Mouse (Mus musculus): ENCODE results near the gene Tk1. TPM values are rescaled to one million over a fixed set of nuclear protein-coding genes. Genes with fewer than 3 reads are reported as not detected.
"Not testable (repeated sequence)": the region's sequence is repeated elsewhere in the genome, so short reads cannot be mapped to it uniquely, and the experiment has no call there.

Gene Tk1
- polyA plus RNA-seq, 1 experiment from 2014 or later, result 159 TPM

GRCm38 (mm10) chr11:117796954-117797353, 28.9 kb downstream of the Tk1 start:
- Histone ChIP-seq H3K36me3 (ENCODE audit: control insufficient read depth, insufficient read depth, low read length) (no peaks in the 10 kb centered on the region), H3K9me3 (ENCODE audit: control insufficient read depth, low read length) (no peaks in the 10 kb centered on the region), H3K27me3 (replicated peaks; ENCODE audit: control insufficient read depth, insufficient read depth, low read length) (no peaks in the 10 kb centered on the region), H3K4me1 (replicated peaks; ENCODE audit: control insufficient read depth, insufficient read depth, low read length) (peaks cover 26% of the 10 kb centered on the region), H3K27ac (ENCODE audit: low read depth) (no peak overlapping the region), H3K4me2 (ENCODE audit: low read length) (no peak overlapping the region), H3K4me3 (ENCODE audit: low read depth, low read length) (no peak overlapping the region), H3K9ac (ENCODE audit: low read length) (no peak overlapping the region)
- DNase-seq (ENCODE audit: low spot score) (no peak), ATAC-seq (replicated peaks; ENCODE audit: low FRiP score, low TSS enrichment, low read depth) (no peak)
- 39% methylated on average over 5 of the region's 5 CpGs for WGBS

DNA sequence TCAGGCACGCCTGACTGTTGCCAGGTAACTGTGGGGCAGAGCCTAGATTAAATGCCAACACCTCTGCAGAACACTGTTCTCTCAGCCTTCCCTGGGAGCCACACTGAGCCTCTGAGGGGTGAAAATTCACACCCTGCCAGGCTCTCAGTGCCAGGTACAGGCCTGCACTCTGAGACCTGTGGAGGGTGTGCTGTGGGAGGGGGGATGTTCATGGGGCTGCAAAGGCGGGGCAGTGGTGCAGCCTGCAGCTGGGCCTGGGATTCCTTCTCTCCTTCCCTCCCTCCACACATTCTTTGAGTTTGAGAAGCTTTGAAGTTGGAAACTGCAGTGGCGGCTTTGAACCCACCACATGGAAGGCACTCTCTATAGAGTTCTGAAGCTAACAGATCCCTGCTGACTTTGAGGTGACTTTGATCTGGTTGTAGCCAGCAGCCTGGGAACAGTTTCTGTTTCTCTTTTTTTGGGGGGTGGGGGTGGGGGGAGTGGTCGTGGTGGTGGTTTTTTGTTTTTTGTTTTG, 31.8 kb downstream of the Tk1 start:
- WGBS, result 61% methylated on average over 4 of the region's 4 CpGs
- Histone ChIP-seq H3K4me2 (ENCODE audit: low read length) (no peak overlapping the region), H3K36me3 (ENCODE audit: control insufficient read depth, insufficient read depth, low read length) (no peaks in the 10 kb centered on the region), H3K27ac (ENCODE audit: low read depth) (no peak overlapping the region), H3K27me3 (replicated peaks; ENCODE audit: control insufficient read depth, insufficient read depth, low read length) (no peaks in the 10 kb centered on the region), H3K4me1 (replicated peaks; ENCODE audit: control insufficient read depth, insufficient read depth, low read length) (peaks cover 32% of the 10 kb centered on the region), H3K9me3 (ENCODE audit: control insufficient read depth, low read length) (no peaks in the 10 kb centered on the region), H3K9ac (ENCODE audit: low read length) (no peak overlapping the region), H3K4me3 (ENCODE audit: low read depth, low read length) (no peak overlapping the region)
- DNase-seq (ENCODE audit: low spot score) (no peak), ATAC-seq (replicated peaks; ENCODE audit: low FRiP score, low TSS enrichment, low read depth) (no peak)

- no peaks in the 10 kb centered on the region for H3K27me3 ChIP-seq (replicated peaks; ENCODE audit: control insufficient read depth, insufficient read depth, low read length)
- H3K4me2 ChIP-seq (ENCODE audit: low read length), result peak overlapping the region; percentile 48
- DNase-seq (ENCODE audit: low spot score) (peak; percentile 78), ATAC-seq (replicated peaks; ENCODE audit: low FRiP score, low TSS enrichment, low read depth) (peak; percentile 42)
- H3K9ac ChIP-seq (ENCODE audit: low read length), result 0 out of 2 replicates have a peak overlapping the region, but pooled peaks have one; percentile 13
- H3K4me1 ChIP-seq (replicated peaks; ENCODE audit: control insufficient read depth, insufficient read depth, low read length), result peaks cover 15% of the 10 kb centered on the region
- H3K9me3 ChIP-seq (ENCODE audit: control insufficient read depth, low read length), result no peaks in the 10 kb centered on the region
- H3K36me3 ChIP-seq (ENCODE audit: control insufficient read depth, insufficient read depth, low read length), result no peaks in the 10 kb centered on the region
- WGBS, result 6% methylated on average over 22 of the region's 22 CpGs
- peak overlapping the region; percentile 15; the same call in 1 of the 2 replicates for H3K4me3 ChIP-seq (ENCODE audit: low read depth, low read length)
- H3K27ac ChIP-seq (ENCODE audit: low read depth), result peak overlapping the region; percentile 38; the same call in 1 of the 2 replicates
Measured at GRCm38 (mm10) chr11:117792281-117792888, 33.5 kb downstream of the Tk1 start.

- Histone ChIP-seq H3K9ac (ENCODE audit: low read length) (no peak overlapping the region), H3K4me1 (replicated peaks; ENCODE audit: control insufficient read depth, insufficient read depth, low read length) (peaks cover 13% of the 10 kb centered on the region), H3K27me3 (replicated peaks; ENCODE audit: control insufficient read depth, insufficient read depth, low read length) (no peaks in the 10 kb centered on the region), H3K4me2 (ENCODE audit: low read length) (peak overlapping the region; percentile 42), H3K27ac (ENCODE audit: low read depth) (peak overlapping the region; percentile 77; the same call in 1 of the 2 replicates), H3K9me3 (ENCODE audit: control insufficient read depth, low read length) (no peaks in the 10 kb centered on the region), H3K4me3 (ENCODE audit: low read depth, low read length) (no peak overlapping the region; the same call in 1 of the 2 replicates), H3K36me3 (ENCODE audit: control insufficient read depth, insufficient read depth, low read length) (no peaks in the 10 kb centered on the region)
- no peak for DNase-seq (ENCODE audit: low spot score)
- 84% methylated on average over 9 of the region's 9 CpGs for WGBS
- no peak for ATAC-seq (replicated peaks; ENCODE audit: low FRiP score, low TSS enrichment, low read depth)
Measured at GRCm38 (mm10) chr11:117791441-117791761, 34.5 kb downstream of the Tk1 start.

DNA sequence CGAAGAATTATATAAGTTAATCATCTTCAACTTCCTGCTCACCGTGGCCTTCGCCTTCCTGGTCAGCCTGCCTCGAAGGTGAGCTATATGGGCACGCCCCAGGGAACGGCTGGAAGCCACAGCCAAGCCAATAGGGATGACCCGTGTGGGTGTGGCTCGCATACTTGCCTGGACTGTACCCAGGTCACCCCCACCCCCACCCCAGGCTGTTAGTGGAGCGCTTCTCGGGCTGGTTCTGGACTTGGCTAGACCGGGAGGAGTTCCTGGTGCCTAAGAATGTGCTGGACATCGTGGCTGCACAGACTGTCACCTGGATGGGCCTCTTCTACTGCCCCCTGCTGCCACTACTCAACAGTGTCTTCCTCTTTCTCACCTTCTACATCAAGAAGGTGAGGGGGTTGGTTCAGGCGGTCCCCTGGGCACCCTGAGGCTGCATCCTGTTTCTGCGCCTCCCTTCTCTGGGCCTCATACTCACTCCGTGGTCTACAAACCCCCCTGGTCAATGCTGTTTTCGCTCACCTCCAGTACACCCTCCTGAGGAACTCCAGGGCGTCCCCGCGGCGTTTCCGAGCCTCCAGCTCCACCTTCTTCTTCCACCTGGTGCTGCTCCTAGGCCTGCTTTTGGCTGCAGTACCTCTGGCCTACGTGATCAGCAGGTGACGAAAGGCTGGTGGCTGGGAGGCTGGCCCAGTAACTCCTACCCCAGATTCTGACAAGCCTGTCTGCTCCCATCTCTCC, 35.0 kb downstream of the Tk1 start:
- H3K9ac ChIP-seq (ENCODE audit: low read length), result 0 out of 2 replicates have a peak overlapping the region, but pooled peaks have one; percentile 3
- no peaks in the 10 kb centered on the region for H3K27me3 ChIP-seq (replicated peaks; ENCODE audit: control insufficient read depth, insufficient read depth, low read length)
- peak overlapping the region; percentile 42 for H3K4me2 ChIP-seq (ENCODE audit: low read length)
- 34% methylated on average over 23 of the region's 23 CpGs for WGBS
- H3K27ac ChIP-seq (ENCODE audit: low read depth), result peak overlapping the region; percentile 77
- peaks cover 13% of the 10 kb centered on the region for H3K4me1 ChIP-seq (replicated peaks; ENCODE audit: control insufficient read depth, insufficient read depth, low read length)
- H3K9me3 ChIP-seq (ENCODE audit: control insufficient read depth, low read length), result no peaks in the 10 kb centered on the region
- no peaks in the 10 kb centered on the region for H3K36me3 ChIP-seq (ENCODE audit: control insufficient read depth, insufficient read depth, low read length)
- peak overlapping the region; percentile 16 for H3K4me3 ChIP-seq (ENCODE audit: low read depth, low read length)
- DNase-seq (ENCODE audit: low spot score), result no peak
- peak; percentile 83 for ATAC-seq (replicated peaks; ENCODE audit: low FRiP score, low TSS enrichment, low read depth)

DNA sequence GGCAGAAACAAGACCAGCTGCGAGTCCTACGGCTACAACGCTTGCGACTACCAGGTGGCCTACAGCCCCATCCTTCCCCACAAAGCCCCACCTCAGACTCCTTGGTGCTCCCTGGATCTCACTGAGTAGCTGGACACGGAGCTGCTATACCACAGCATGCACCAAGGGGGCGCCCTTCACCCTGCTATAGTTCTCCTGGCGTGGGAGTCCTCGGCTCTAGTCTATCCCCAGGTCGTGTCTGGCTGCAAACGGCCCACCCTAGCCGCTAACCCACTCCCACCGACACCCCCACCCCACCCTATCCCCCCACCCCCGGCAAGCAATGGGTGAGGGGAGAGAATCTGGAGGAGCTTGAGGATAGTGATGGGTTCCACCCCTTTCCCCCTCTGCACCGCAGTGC, 35.6 kb downstream of the Tk1 start:
- Histone ChIP-seq H3K9ac (ENCODE audit: low read length) (no peak overlapping the region), H3K9me3 (ENCODE audit: control insufficient read depth, low read length) (no peaks in the 10 kb centered on the region), H3K27ac (ENCODE audit: low read depth) (peak overlapping the region; percentile 77), H3K27me3 (replicated peaks; ENCODE audit: control insufficient read depth, insufficient read depth, low read length) (no peaks in the 10 kb centered on the region), H3K4me1 (replicated peaks; ENCODE audit: control insufficient read depth, insufficient read depth, low read length) (peaks cover 13% of the 10 kb centered on the region), H3K36me3 (ENCODE audit: control insufficient read depth, insufficient read depth, low read length) (no peaks in the 10 kb centered on the region), H3K4me3 (ENCODE audit: low read depth, low read length) (peak overlapping the region; percentile 16), H3K4me2 (ENCODE audit: low read length) (peak overlapping the region; percentile 42)
- WGBS, result 4% methylated on average over 14 of the region's 14 CpGs
- DNase-seq (ENCODE audit: low spot score) (peak; percentile 91), ATAC-seq (replicated peaks; ENCODE audit: low FRiP score, low TSS enrichment, low read depth) (peak; percentile 49)

DNA sequence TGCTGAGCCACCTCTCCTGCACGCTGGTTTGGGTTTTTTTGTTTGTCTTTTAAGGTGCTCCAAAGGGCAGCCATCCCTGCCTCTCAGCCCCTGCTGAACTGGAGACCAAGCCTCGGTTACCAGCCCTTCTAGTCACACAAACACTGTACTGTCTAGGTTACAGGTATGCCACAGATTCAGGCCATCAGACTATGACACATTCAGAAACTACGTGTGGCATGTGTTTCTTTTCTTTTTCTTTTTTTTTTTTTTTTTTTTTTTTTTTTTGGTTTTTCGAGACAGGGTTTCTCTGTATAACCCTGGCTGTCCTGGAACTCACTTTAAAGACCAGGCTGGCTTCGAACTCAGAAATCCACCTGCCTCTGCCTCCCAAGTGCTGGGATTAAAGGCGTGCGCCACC, 37.4 kb downstream of the Tk1 start:
- not testable (repeated sequence) for ATAC-seq (replicated peaks; ENCODE audit: low FRiP score, low TSS enrichment, low read depth); H3K4me2 ChIP-seq (ENCODE audit: low read length); H3K9ac ChIP-seq (ENCODE audit: low read length); H3K4me3 ChIP-seq (ENCODE audit: low read depth, low read length); H3K36me3 ChIP-seq (ENCODE audit: control insufficient read depth, insufficient read depth, low read length); H3K9me3 ChIP-seq (ENCODE audit: control insufficient read depth, low read length); DNase-seq (ENCODE audit: low spot score); H3K27ac ChIP-seq (ENCODE audit: low read depth); H3K27me3 ChIP-seq (replicated peaks; ENCODE audit: control insufficient read depth, insufficient read depth, low read length)
- peaks cover 13% of the 10 kb centered on the region for H3K4me1 ChIP-seq (replicated peaks; ENCODE audit: control insufficient read depth, insufficient read depth, low read length)
- WGBS, result 82% methylated on average over 7 of the region's 7 CpGs

GRCm38 (mm10) chr11:117786294-117786693, 39.6 kb downstream of the Tk1 start:
- WGBS, result 13% methylated on average over 10 of the region's 10 CpGs
- Histone ChIP-seq H3K27ac (ENCODE audit: low read depth) (no peak overlapping the region), H3K36me3 (ENCODE audit: control insufficient read depth, insufficient read depth, low read length) (no peaks in the 10 kb centered on the region), H3K4me1 (replicated peaks; ENCODE audit: control insufficient read depth, insufficient read depth, low read length) (peaks cover 18% of the 10 kb centered on the region), H3K4me2 (ENCODE audit: low read length) (no peak overlapping the region), H3K9me3 (ENCODE audit: control insufficient read depth, low read length) (no peaks in the 10 kb centered on the region), H3K27me3 (replicated peaks; ENCODE audit: control insufficient read depth, insufficient read depth, low read length) (no peaks in the 10 kb centered on the region), H3K4me3 (ENCODE audit: low read depth, low read length) (no peak overlapping the region), H3K9ac (ENCODE audit: low read length) (no peak overlapping the region)
- ATAC-seq (replicated peaks; ENCODE audit: low FRiP score, low TSS enrichment, low read depth) (no peak), DNase-seq (ENCODE audit: low spot score) (peak; percentile 68)

All from intestine, embryonic 14.5 days (tissue).